Mouse (Mus musculus) right cerebral cortex, adult 18-20 months (tissue): ENCODE measurements around the gene Igsf10.

Experiments
- DNase-seq: peaks from one replicate; pipeline ENCODE4 v3.0.0; 2022; ENCODE audit warnings: mixed read lengths

Gene Igsf10

GRCm38 (mm10) chr3:59278620-59279019 lies 65.6 kb downstream of the Igsf10 start:
- DNase-seq, result no peak

GRCm38 (mm10) chr3:59278254-59278533 lies 66.0 kb downstream of the Igsf10 start:
- DNase-seq, result no peak

- DNase-seq, result no peak
Measured at GRCm38 (mm10) chr3:59277502-59278253, 66.5 kb downstream of the Igsf10 start.

GRCm38 (mm10) chr3:59270811-59271210 lies 73.4 kb downstream of the Igsf10 start:
- DNase-seq, result no peak
